Mouse (Mus musculus): Measurements from ENCODE around the gene Gm8237.
"Not testable (repeated sequence)": the region's sequence is repeated elsewhere in the genome, so short reads cannot be mapped to it uniquely, and the experiment has no call there.

The Gm8237 gene

GRCm38 (mm10) chr14:5880241-5880640 is at the start of gene Gm8237:
Gene Gm8237, minus strand, starts transcription at chr14:5880382.
- peak in 1 of 2 experiments; percentile 3 for DNase-seq

GRCm38 (mm10) chr14:5923276-5923675 is 43.1 kb upstream of the Gm8237 start:
- not testable (repeated sequence) for DNase-seq

GRCm38 (mm10) chr14:5918330-5918942 is 38.3 kb upstream of the Gm8237 start:
- DNase-seq, result not testable (repeated sequence)

GRCm38 (mm10) chr14:5913701-5914100 is 33.5 kb upstream of the Gm8237 start:
- DNase-seq, result not testable (repeated sequence)

- not testable (repeated sequence) for DNase-seq
Measured at GRCm38 (mm10) chr14:5879791-5880190, 391 bp downstream of the Gm8237 start.

GRCm38 (mm10) chr14:5879136-5879535 is 1.0 kb downstream of the Gm8237 start:
- DNase-seq, result peak; percentile 41 to 43

- DNase-seq, result not testable (repeated sequence)
Measured at GRCm38 (mm10) chr14:5855911-5856310, 24.3 kb downstream of the Gm8237 start.

- not testable (repeated sequence) for DNase-seq
Measured at GRCm38 (mm10) chr14:5830229-5830628, 50.0 kb downstream of the Gm8237 start, which contains the start of gene Gm3424. Gene Gm3424, minus strand, starts transcription at chr14:5830329.

GRCm38 (mm10) chr14:5812699-5813356 is 67.4 kb downstream of the Gm8237 start:
- DNase-seq, result not testable (repeated sequence)
